Mouse (Mus musculus) stomach, embryonic 15.5 days (tissue): ENCODE results near the gene Rab11fip5. TPM values are rescaled to one million over a fixed set of nuclear protein-coding genes. Genes with fewer than 3 reads are reported as not detected.

Source experiments
- ATAC-seq: fragments of 200-750 bp; cut with Nextera tagmentation; 2 replicates; pipeline ENCODE4 v1.8.0; 2017; ENCODE audit warnings: low read depth, moderate number of reproducible peaks, moderate TSS enrichment; ENCODE audit not compliant: insufficient read depth, low FRiP score
- H3K27ac ChIP-seq: fragments of 300-500 bp; sonication (generic); 2 replicates; pipeline ENCODE4 v1.5.1; 2015; ENCODE audit warnings: mild to moderate bottlenecking, inconsistent platforms
- H3K27me3 ChIP-seq: fragments of 300-500 bp; sonication (generic); replicated peaks from 2 replicates; pipeline ENCODE4 v1.6.1; 2015; ENCODE audit warnings: inconsistent platforms
- H3K36me3 ChIP-seq: fragments of 300-500 bp; sonication (generic); 2 replicates; pipeline ENCODE4 v1.6.1; 2015; ENCODE audit warnings: inconsistent platforms
- H3K4me1 ChIP-seq: fragments of 300-500 bp; sonication (generic); 2 replicates; pipeline ENCODE4 v1.6.1; 2015; ENCODE audit warnings: inconsistent platforms
- H3K4me2 ChIP-seq: fragments of 300-500 bp; sonication (generic); 2 replicates; pipeline ENCODE4 v1.6.1; 2015; ENCODE audit warnings: mild to moderate bottlenecking, inconsistent platforms
- H3K4me3 ChIP-seq: fragments of 300-500 bp; sonication (generic); replicated peaks from 2 replicates; pipeline ENCODE4 v1.5.1; 2015; ENCODE audit warnings: inconsistent platforms
- H3K9ac ChIP-seq: fragments of 300-500 bp; sonication (generic); 2 replicates; pipeline ENCODE4 v1.6.1; 2015; ENCODE audit warnings: inconsistent platforms
- H3K9me3 ChIP-seq: fragments of 300-500 bp; sonication (generic); 2 replicates; pipeline ENCODE4 v1.6.1; 2016; ENCODE audit warnings: inconsistent platforms
- WGBS: fragments of 180-500 bp; shearing (Covaris S2); methylation state at CpG from one replicate; pipeline ENCODE4 v1.1.7; 2015; 5-methylcytosine and 5-hydroxymethylcytosine counted together
- polyA plus RNA-seq: library from polyadenylated mRNA; unstranded; fragments of >200 nt; fragmentation: Nextera tagmentation; extraction: Ambion mirVana; gene quantifications from 2 replicates; pipeline ENCODE4 v1.2.1, GENCODE M21; 2015

The Rab11fip5 gene
- polyA plus RNA-seq, 1 experiment from 2014 or later = 11.1 TPM

DNA sequence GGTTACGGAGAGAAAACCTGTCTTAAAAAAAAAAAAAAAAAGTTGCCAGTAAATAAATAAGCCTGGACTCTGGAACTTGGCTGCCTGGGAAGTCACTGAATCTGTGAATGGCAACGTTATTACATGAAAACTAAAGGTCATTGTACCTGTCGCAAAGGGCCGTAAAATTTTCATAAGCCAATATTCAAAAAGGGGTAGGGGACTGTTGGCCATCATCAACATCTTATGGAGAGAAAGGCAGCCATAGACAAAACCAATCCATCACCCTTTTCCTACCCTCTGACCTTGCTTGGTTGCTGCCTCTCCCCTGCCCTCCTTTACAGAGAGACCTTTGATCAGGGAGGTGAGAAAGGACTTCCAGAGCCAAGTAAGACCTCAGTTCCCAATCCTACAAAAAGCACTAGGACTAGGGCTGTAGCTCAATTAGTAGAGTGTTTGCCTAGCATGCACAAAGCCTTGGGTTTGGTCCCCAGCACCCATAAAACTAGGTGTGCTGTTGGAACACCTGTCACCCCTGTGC lies 44.7 kb downstream of the Rab11fip5 start:
- WGBS = 90% methylated on average over 4 of the region's 4 CpGs

DNA sequence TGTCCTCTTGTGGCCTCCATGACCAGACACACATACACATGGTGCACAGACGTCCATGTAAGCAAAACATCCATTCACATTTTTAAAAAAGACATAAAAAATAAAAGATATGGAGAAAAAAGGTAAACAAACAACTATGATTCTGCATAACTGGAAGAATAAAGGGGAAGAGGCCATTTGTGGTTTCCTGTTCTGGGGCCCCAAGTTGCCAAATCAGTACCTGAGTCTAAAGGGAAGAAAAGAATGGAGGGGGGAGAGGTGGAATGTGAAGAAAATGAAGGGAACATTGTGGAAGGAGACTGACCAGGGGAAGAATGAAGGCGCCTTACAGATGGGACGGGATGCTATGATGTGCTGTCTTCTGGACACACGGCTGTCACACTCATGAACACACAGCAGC lies 47.9 kb downstream of the Rab11fip5 start:
- WGBS = 84% methylated on average over 4 of the region's 4 CpGs
- H3K4me3 ChIP-seq = no peak overlapping the region

More for the DNA sequence above, 44.7 kb downstream of the Rab11fip5 start:
- no peaks in the 10 kb centered on the region for H3K36me3 ChIP-seq
- no peaks in the 10 kb centered on the region for H3K27me3 ChIP-seq
- H3K4me3 ChIP-seq = no peak overlapping the region
- H3K9ac ChIP-seq = no peak overlapping the region
- H3K4me2 ChIP-seq = no peak overlapping the region
- peaks cover 22% of the 10 kb centered on the region for H3K4me1 ChIP-seq
- no peak for ATAC-seq
- no peaks in the 10 kb centered on the region for H3K9me3 ChIP-seq
- no peak overlapping the region for H3K27ac ChIP-seq

DNA sequence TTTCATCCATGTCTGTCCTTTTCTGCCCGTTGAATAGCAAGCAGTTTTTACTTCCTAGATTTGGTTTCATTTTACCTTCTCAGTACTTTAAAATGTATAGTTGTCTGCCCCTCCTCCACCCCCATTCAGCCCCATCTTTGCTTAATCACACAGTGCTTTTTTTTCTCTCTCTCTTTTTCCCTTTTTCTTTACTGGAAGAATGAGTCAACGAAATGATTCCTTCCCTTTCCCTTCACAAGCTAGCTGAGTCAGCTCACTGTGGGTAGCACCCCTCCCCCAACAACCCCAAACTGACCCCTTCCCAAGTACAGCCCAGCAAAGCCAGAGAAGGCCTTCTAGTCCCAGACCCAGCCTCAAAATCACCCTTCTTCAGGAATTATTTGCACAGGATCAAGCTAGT lies 49.3 kb downstream of the Rab11fip5 start:
- H3K4me3 ChIP-seq = no peak overlapping the region
- H3K4me1 ChIP-seq = peaks cover 4% of the 10 kb centered on the region; the same call in 1 of the 2 replicates
- H3K4me2 ChIP-seq = no peak overlapping the region
- H3K36me3 ChIP-seq = no peaks in the 10 kb centered on the region
- no peak overlapping the region for H3K9ac ChIP-seq
- no peaks in the 10 kb centered on the region for H3K9me3 ChIP-seq
- ATAC-seq = no peak
- 24% methylated on average over 2 of the region's 2 CpGs for WGBS
- no peaks in the 10 kb centered on the region for H3K27me3 ChIP-seq
- H3K27ac ChIP-seq = no peak overlapping the region

More for the DNA sequence above, 47.9 kb downstream of the Rab11fip5 start:
- Histone ChIP-seq H3K9me3 (no peaks in the 10 kb centered on the region), H3K36me3 (no peaks in the 10 kb centered on the region), H3K27ac (no peak overlapping the region), H3K27me3 (no peaks in the 10 kb centered on the region), H3K4me1 (peaks cover 11% of the 10 kb centered on the region), H3K9ac (no peak overlapping the region), H3K4me2 (no peak overlapping the region)
- no peak for ATAC-seq

DNA sequence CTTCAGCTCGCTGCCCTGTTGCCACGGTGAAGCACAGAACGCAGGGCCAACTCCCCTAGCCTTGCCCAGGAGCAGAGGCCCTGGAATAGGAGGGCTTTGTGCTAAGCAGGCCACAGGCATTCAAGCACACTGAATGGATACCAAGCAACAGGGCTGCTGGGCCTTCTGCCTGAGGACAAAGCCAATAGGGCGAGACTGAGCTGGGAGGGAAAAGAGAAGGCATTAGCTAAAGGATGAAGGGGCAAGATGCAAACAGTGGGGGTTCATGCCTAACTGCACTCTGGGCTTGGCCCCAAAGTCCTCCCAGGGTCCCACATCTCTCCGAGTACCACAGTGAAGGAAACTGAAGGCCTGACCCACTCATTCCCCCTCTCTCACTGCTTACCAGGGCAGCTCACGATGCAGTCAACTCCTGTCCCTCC lies 54.0 kb downstream of the Rab11fip5 start:
- Histone ChIP-seq H3K9me3 (no peaks in the 10 kb centered on the region), H3K36me3 (no peaks in the 10 kb centered on the region), H3K4me2 (no peak overlapping the region), H3K4me3 (no peak overlapping the region), H3K9ac (no peak overlapping the region), H3K4me1 (peaks cover 4% of the 10 kb centered on the region; the same call in 1 of the 2 replicates), H3K27me3 (no peaks in the 10 kb centered on the region), H3K27ac (no peak overlapping the region)
- ATAC-seq = no peak; the same call in 1 of the 2 replicates
- 74% methylated on average over 6 of the region's 6 CpGs for WGBS

DNA sequence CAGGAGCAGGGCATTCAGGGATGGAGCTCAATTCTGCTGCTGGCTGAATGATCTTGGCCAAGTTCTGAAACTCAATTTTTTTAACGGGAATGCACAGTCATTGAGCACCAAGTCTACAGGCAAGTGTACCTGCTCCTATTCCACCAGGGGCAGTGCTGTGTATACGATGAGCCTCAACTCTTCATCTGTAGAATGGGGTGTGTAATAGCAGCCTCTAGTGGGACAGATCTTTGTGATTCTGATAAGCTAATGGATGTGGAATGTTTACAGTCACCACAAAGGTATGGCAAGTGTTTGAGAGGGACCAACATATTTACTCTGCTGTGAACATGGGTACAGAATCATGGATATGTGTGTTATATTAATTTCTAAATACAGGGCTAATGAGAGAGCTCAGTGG lies 58.2 kb downstream of the Rab11fip5 start:
- H3K27me3 ChIP-seq = no peaks in the 10 kb centered on the region
- no peak overlapping the region for H3K9ac ChIP-seq
- H3K36me3 ChIP-seq = no peaks in the 10 kb centered on the region
- H3K4me1 ChIP-seq = no peaks in the 10 kb centered on the region
- H3K4me3 ChIP-seq = no peak overlapping the region
- no peak for ATAC-seq
- H3K4me2 ChIP-seq = no peak overlapping the region
- no peak overlapping the region for H3K27ac ChIP-seq
- WGBS = 88% methylated on average over 2 of the region's 2 CpGs
- no peaks in the 10 kb centered on the region for H3K9me3 ChIP-seq

- no peak overlapping the region for H3K9ac ChIP-seq
- H3K27me3 ChIP-seq = no peaks in the 10 kb centered on the region
- H3K4me1 ChIP-seq = no peaks in the 10 kb centered on the region
- H3K27ac ChIP-seq = no peak overlapping the region
- H3K9me3 ChIP-seq = no peaks in the 10 kb centered on the region
- no peak overlapping the region for H3K4me3 ChIP-seq
- H3K4me2 ChIP-seq = no peak overlapping the region
- WGBS = 53% methylated on average over 9 of the region's 9 CpGs
- ATAC-seq = no peak
- H3K36me3 ChIP-seq = no peaks in the 10 kb centered on the region
Measured at GRCm38 (mm10) chr6:85314064-85314798, 60.2 kb downstream of the Rab11fip5 start.

GRCm38 (mm10) chr6:85307894-85308293 lies 66.5 kb downstream of the Rab11fip5 start:
- Histone ChIP-seq H3K4me2 (no peak overlapping the region), H3K36me3 (no peaks in the 10 kb centered on the region), H3K9me3 (no peaks in the 10 kb centered on the region), H3K4me3 (no peak overlapping the region), H3K27me3 (no peaks in the 10 kb centered on the region), H3K4me1 (peaks cover 3% of the 10 kb centered on the region), H3K9ac (no peak overlapping the region), H3K27ac (no peak overlapping the region)
- ATAC-seq = no peak
- 72% methylated on average over 4 of the region's 4 CpGs for WGBS

DNA sequence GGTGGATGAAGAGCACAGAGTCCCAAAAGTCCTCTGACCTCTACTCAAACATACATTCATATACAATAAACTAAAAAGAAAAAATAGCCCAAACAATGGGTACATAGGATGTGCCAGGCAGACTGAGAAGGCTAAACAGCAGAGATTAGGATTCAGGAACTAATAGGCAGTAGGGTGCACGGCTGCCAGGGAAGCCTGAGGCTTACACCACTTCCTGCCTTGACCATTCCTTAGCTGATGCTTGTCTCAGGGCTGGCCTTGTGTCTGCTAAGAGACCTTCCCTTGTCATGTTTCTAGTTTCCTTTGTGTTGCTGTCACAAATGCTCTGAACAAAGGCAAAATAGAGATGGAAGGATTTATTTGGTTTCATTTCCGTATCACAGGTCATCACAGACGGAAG lies 68.1 kb downstream of the Rab11fip5 start:
- ATAC-seq = no peak
- no peaks in the 10 kb centered on the region for H3K27me3 ChIP-seq
- H3K36me3 ChIP-seq = no peaks in the 10 kb centered on the region
- H3K4me1 ChIP-seq = peaks cover 6% of the 10 kb centered on the region
- H3K4me3 ChIP-seq = no peak overlapping the region
- H3K27ac ChIP-seq = no peak overlapping the region
- no peaks in the 10 kb centered on the region for H3K9me3 ChIP-seq
- WGBS = 77% methylated on average over 3 of the region's 3 CpGs
- no peak overlapping the region for H3K4me2 ChIP-seq
- no peak overlapping the region for H3K9ac ChIP-seq

GRCm38 (mm10) chr6:85305826-85306225 lies 68.6 kb downstream of the Rab11fip5 start:
- ATAC-seq = no peak
- no peak overlapping the region for H3K27ac ChIP-seq
- no peaks in the 10 kb centered on the region for H3K27me3 ChIP-seq
- H3K9me3 ChIP-seq = no peaks in the 10 kb centered on the region
- H3K4me1 ChIP-seq = peaks cover 6% of the 10 kb centered on the region
- H3K4me3 ChIP-seq = no peak overlapping the region
- no peaks in the 10 kb centered on the region for H3K36me3 ChIP-seq
- H3K9ac ChIP-seq = no peak overlapping the region
- no peak overlapping the region for H3K4me2 ChIP-seq

DNA sequence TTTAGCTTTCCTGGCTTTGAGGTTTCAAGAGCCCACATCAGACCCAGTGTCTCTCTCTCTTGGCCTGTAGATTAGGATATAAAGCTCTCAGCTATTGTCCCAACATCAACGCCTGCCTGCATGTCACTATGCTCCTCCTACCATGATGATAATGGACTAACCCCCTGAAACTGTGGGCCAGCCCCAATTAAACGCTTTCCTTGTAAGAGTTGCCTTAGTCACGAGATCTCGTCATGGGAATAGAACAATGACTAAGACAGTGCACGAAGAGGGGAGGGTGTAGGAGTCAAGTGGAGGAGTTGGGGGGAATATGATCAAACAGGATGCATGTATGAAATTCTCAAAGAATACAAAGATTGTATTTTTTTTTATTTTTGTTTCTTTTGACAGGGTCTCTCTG lies 69.5 kb downstream of the Rab11fip5 start:
- ATAC-seq = no peak
- 81% methylated on average over 5 of the region's 5 CpGs for WGBS
- peaks cover 6% of the 10 kb centered on the region for H3K4me1 ChIP-seq

GRCm38 (mm10) chr6:85302326-85303055 lies 71.9 kb downstream of the Rab11fip5 start:
- peak overlapping the region; percentile 9 for H3K27ac ChIP-seq
- H3K9ac ChIP-seq = no peak overlapping the region
- H3K4me3 ChIP-seq = no peak overlapping the region
- H3K36me3 ChIP-seq = no peaks in the 10 kb centered on the region
- H3K27me3 ChIP-seq = no peaks in the 10 kb centered on the region
- no peak overlapping the region for H3K4me2 ChIP-seq
- no peaks in the 10 kb centered on the region for H3K9me3 ChIP-seq
- 56% methylated on average over 3 of the region's 3 CpGs for WGBS
- H3K4me1 ChIP-seq = peaks cover 6% of the 10 kb centered on the region
- no peak for ATAC-seq

More for the DNA sequence above, 69.5 kb downstream of the Rab11fip5 start:
- no peak overlapping the region for H3K9ac ChIP-seq
- no peak overlapping the region for H3K4me3 ChIP-seq
- no peak overlapping the region for H3K4me2 ChIP-seq
- no peaks in the 10 kb centered on the region for H3K36me3 ChIP-seq
- H3K27ac ChIP-seq = no peak overlapping the region
- H3K9me3 ChIP-seq = no peaks in the 10 kb centered on the region
- no peaks in the 10 kb centered on the region for H3K27me3 ChIP-seq
